In genomic region chrX:134686739-134687171, GRCm38 (mm10) we compare ENCODE assay signal across 8 mouse cellular contexts. TPM values are rescaled to one million over a fixed set of nuclear protein-coding genes. Genes with fewer than 3 reads are reported as not detected.
DNase-seq lines count a peak whose midpoint lies in the region; ATAC-seq and TF ChIP-seq lines count a peak whose summit lies in the region.

No protein-coding gene starts in this region.

- H3K4me2 ChIP-seq in stomach, embryonic 16.5 days (ENCODE audit: low read depth, low read length), result peak overlapping the region; percentile 50

- in situ Hi-C loops in ES-E14 (cut with MboI; ENCODE audit: low sequenced_read_pairs in 2 of 2, unreplicated experiment in 2 of 2), result no loop called here

- H3K9me3 ChIP-seq in ES-E14 (ENCODE audit: control insufficient read depth, insufficient read depth, low read depth, low read length), result no peaks in the 10 kb centered on the region
- H3K9me3 ChIP-seq in stomach, embryonic 16.5 days (replicated peaks; ENCODE audit: control insufficient read depth, low read length), result no peaks in the 10 kb centered on the region

- peak overlapping the region; percentile 58; the same call in 1 of the 2 replicates for H3K27ac ChIP-seq in ES-E14 (ENCODE audit: insufficient read depth, low read depth, low read length, poor library complexity, severe bottlenecking)
- peak overlapping the region; percentile 85 for H3K27ac ChIP-seq in stomach, embryonic 16.5 days (ENCODE audit: low read length)

- H3K36me3 ChIP-seq in ES-E14 (ENCODE audit: control insufficient read depth, insufficient read depth, low read length, poor library complexity, severe bottlenecking), result peaks cover 16% of the 10 kb centered on the region
- no peaks in the 10 kb centered on the region for H3K36me3 ChIP-seq in stomach, embryonic 16.5 days (ENCODE audit: control insufficient read depth, insufficient read depth, low read length)

- H3K4me3 ChIP-seq in ES-E14 (ENCODE audit: insufficient read depth in 1 of 2, low read depth in 1 of 2, low read length in 2 of 2, poor library complexity in 1 of 2, severe bottlenecking in 1 of 2), result peak overlapping the region; percentile 75 to 83
- peak overlapping the region; percentile 57 for H3K4me3 ChIP-seq in stomach, embryonic 16.5 days (replicated peaks; ENCODE audit: low read length)

- H3K9ac ChIP-seq in ES-E14 (ENCODE audit: insufficient read depth, low read depth, low read length, poor library complexity, severe bottlenecking), result peak overlapping the region; percentile 86
- peak overlapping the region; percentile 77 for H3K9ac ChIP-seq in stomach, embryonic 16.5 days (ENCODE audit: low read length)

- intact Hi-C loops in heart, postnatal 25 days (cut with DNase I), result no loop called here
- intact Hi-C loops in heart, postnatal 10 days (cut with DNase I), result loop anchor here (5.0 kb wide), 2 partner anchors 39 to 74 kb away; no protein-coding TSS in a partner anchor
- intact Hi-C loops in left cerebral cortex, postnatal 25 days (cut with DNase I), result loop anchor here (1.0 to 5.0 kb wide), 2 partner anchors 32 to 74 kb away; no protein-coding TSS in a partner anchor

- peak; percentile 12 to 37 for DNase-seq in heart, adult 18-20 months
- DNase-seq in heart, postnatal 25 days (ENCODE audit: low spot score), result no peak
- peak; percentile 8 for DNase-seq in ES-E14 (ENCODE audit: low read depth, low spot score)
- DNase-seq in heart, postnatal 10 days, result peak; percentile 52 to 54
- DNase-seq in left cerebral cortex, postnatal 25 days (ENCODE audit: low spot score in 2 of 2), result peak; percentile 25 to 26
- DNase-seq in mesoderm, embryonic 11.5 days (ENCODE audit: low read depth, low spot score), result peak; percentile 50

- peaks cover 0 to 2% of the 10 kb centered on the region in 2 experiments; a peak in 1 of 4 replicates for H3K4me1 ChIP-seq in ES-E14 (ENCODE audit: control insufficient read depth in 2 of 2, insufficient read depth in 2 of 2, low read length in 2 of 2, poor library complexity in 1 of 2)
- H3K4me1 ChIP-seq in stomach, embryonic 16.5 days (ENCODE audit: control insufficient read depth, insufficient read depth, low read length), result no peaks in the 10 kb centered on the region; the same call in 1 of the 2 replicates

- WGBS in stomach, embryonic 16.5 days, result 16% methylated on average over 15 of the region's 16 CpGs

- H3K27me3 ChIP-seq in stomach, embryonic 16.5 days (ENCODE audit: control insufficient read depth, insufficient read depth, low read length), result no peaks in the 10 kb centered on the region; the same call in 1 of the 2 replicates

- ATAC-seq in common myeloid progenitor, adult 5-6 weeks (replicated peaks; ENCODE audit: low read depth, poor library complexity, severe bottlenecking), result peak; percentile 34
- ATAC-seq in stomach, embryonic 16.5 days (ENCODE audit: insufficient read depth, low FRiP score), result peak; percentile 44

TF ChIP-seq in ES-E14, 5 proteins besides CTCF, POLR2A, EP300 and RAD21:
- TF ChIP-seq CHD2 (IDR thresholded peaks at IDR 0.05; ENCODE audit: low read depth, low read length) (no peak), MAFK (IDR thresholded peaks at IDR 0.05; ENCODE audit: insufficient read depth, low read depth, low read length) (no peak), HCFC1 (IDR thresholded peaks at IDR 0.05; ENCODE audit: borderline replicate concordance, insufficient read depth, low read length) (no peak), ZC3H11A (IDR thresholded peaks at IDR 0.05; ENCODE audit: borderline replicate concordance, low read depth, low read length) (no peak), ZNF384 (IDR thresholded peaks at IDR 0.05; ENCODE audit: low read depth, low read length) (no peak)

RNA-seq across cellular contexts. Expression of gene Armcx4, which starts 0.4 kb away (rescaled TPM):
- total RNA-seq in heart, adult 18-20 months (2021), result 1 to 10 TPM; 3.6 to 6.0 TPM
- 1 to 10 TPM; 9.2 to 9.6 TPM for total RNA-seq in heart, postnatal 25 days (2021)
- 16.7 and 23.6 TPM in 2 replicates for total RNA-seq in ES-E14 (2012; rRNA removed)
- 7.9 and 8.1 TPM in 2 replicates for total RNA-seq in common myeloid progenitor, adult 5-6 weeks (2017)
- 10 to 100 TPM; 23.8 to 25.6 TPM for total RNA-seq in heart, postnatal 10 days (2021)
- 10 to 100 TPM; 37.7 to 39.5 TPM for total RNA-seq in left cerebral cortex, postnatal 25 days (2021)
- 2.8 and 3.5 TPM in 2 replicates for polyA plus RNA-seq in stomach, embryonic 16.5 days (2015; fragmentation: Nextera tagmentation; extraction: Ambion mirVana)

RNA-seq across cellular contexts. Expression of gene Armcx1, which starts 31.0 kb away (rescaled TPM):
- total RNA-seq in heart, adult 18-20 months (2021), result 1 to 10 TPM; 4.2 to 5.7 TPM
- total RNA-seq in heart, postnatal 25 days (2021), result 1 to 10 TPM; 5.2 to 5.5 TPM
- 13.7 and 17.5 TPM in 2 replicates for total RNA-seq in ES-E14 (2012; rRNA removed)
- 14.2 and 28.1 TPM in 2 replicates for total RNA-seq in common myeloid progenitor, adult 5-6 weeks (2017)
- total RNA-seq in heart, postnatal 10 days (2021), result 10 to 100 TPM; 14.3 to 15.7 TPM
- total RNA-seq in left cerebral cortex, postnatal 25 days (2021), result 10 to 100 TPM; 60.0 to 68.0 TPM
- polyA plus RNA-seq in stomach, embryonic 16.5 days (2015; fragmentation: Nextera tagmentation; extraction: Ambion mirVana), result 51.6 TPM in 2 replicates
